In the genomic region with DNA sequence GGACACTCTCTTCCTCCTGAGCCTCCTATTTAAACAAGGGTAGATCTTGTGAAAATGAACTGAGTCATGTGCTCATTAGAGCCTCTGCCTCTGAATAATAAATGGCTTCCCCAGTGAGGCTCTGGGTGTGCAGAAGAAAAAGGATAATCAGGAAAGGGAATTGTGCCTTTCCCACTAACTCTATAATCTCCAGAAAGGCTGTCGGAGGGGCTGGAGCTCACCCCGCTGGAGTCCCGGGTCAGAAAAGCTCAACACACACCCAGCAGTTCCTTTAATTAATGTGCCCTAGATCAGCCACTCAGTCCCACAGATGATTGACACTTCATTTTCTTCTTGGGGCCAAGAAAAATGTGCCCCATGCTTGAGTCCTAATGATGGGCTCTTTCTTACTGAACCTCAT, we compare ENCODE assay signal across 25 mouse cellular contexts.
DNase-seq lines count a peak whose midpoint lies in the region; ATAC-seq and TF ChIP-seq lines count a peak whose summit lies in the region.
"Had no signal": no experiment of that assay in that cellular context is flagged by ENCODE, and none has a peak within 500 bp of the region (broad histone marks: within the 10 kb centered on the region; RNA-seq: fewer than 3 reads in every experiment).

No protein-coding gene starts in this region.

- no peak overlapping the region for H3K4me3 ChIP-seq in forebrain, embryonic 10.5 days
- no peak overlapping the region for H3K4me3 ChIP-seq in forebrain, embryonic 15.5 days
- H3K4me3 ChIP-seq in midbrain, embryonic 12.5 days: no peak overlapping the region
- H3K4me3 ChIP-seq in midbrain, postnatal 0 days (ENCODE audit: low read depth, low read length): no peak overlapping the region
- no peak overlapping the region for H3K4me3 ChIP-seq in midbrain, embryonic 15.5 days
- no peak overlapping the region for H3K4me3 ChIP-seq in hindbrain, postnatal 0 days (ENCODE audit: low read length)
- H3K4me3 ChIP-seq: embryonic facial prominence, embryonic 15.5 days; erythroblast, embryonic 14.5 days; gastrocnemius, adult 2 months; heart, embryonic 13.5 days; hindbrain, embryonic 15.5 days had no signal

- TF ChIP-seq CTCF in midbrain, postnatal 0 days (IDR thresholded peaks at IDR 0.05): no peak
- TF ChIP-seq CTCF in hindbrain, postnatal 0 days (IDR thresholded peaks at IDR 0.05; ENCODE audit: low read depth): no peak

- WGBS in forebrain, embryonic 10.5 days: 41% methylated on average over 3 of the region's 3 CpGs
- 18% methylated on average over 3 of the region's 3 CpGs for WGBS in forebrain, embryonic 15.5 days
- 33% methylated on average over 3 of the region's 3 CpGs for WGBS in midbrain, embryonic 12.5 days
- WGBS in midbrain, postnatal 0 days: 54% methylated on average over 3 of the region's 3 CpGs
- WGBS in midbrain, embryonic 15.5 days: 31% methylated on average over 3 of the region's 3 CpGs
- 52% methylated on average over 3 of the region's 3 CpGs for WGBS in hindbrain, postnatal 0 days

- H3K4me1 ChIP-seq in forebrain, embryonic 10.5 days: peaks cover 40% of the 10 kb centered on the region
- peaks cover 3% of the 10 kb centered on the region; the same call in 1 of the 2 replicates for H3K4me1 ChIP-seq in forebrain, embryonic 15.5 days
- 0 out of 2 replicates have a peak, but pooled peaks cover 12% of the 10 kb centered on the region for H3K4me1 ChIP-seq in midbrain, embryonic 12.5 days
- no peaks in the 10 kb centered on the region for H3K4me1 ChIP-seq in midbrain, postnatal 0 days (ENCODE audit: insufficient read depth, low read length)
- no peaks in the 10 kb centered on the region for H3K4me1 ChIP-seq in midbrain, embryonic 15.5 days
- no peaks in the 10 kb centered on the region for H3K4me1 ChIP-seq in hindbrain, postnatal 0 days (ENCODE audit: insufficient read depth, low read length)

- 0 out of 2 replicates have a peak overlapping the region, but pooled peaks have one; percentile 13 for H3K27ac ChIP-seq in forebrain, embryonic 10.5 days
- H3K27ac ChIP-seq in forebrain, embryonic 15.5 days (replicated peaks): no peak overlapping the region
- no peak overlapping the region for H3K27ac ChIP-seq in midbrain, embryonic 12.5 days (replicated peaks)
- no peak overlapping the region for H3K27ac ChIP-seq in midbrain, postnatal 0 days (ENCODE audit: low read depth, low read length)
- H3K27ac ChIP-seq in midbrain, embryonic 15.5 days: no peak overlapping the region
- H3K27ac ChIP-seq in hindbrain, postnatal 0 days: no peak overlapping the region
- H3K27ac ChIP-seq: embryonic facial prominence, embryonic 15.5 days; gastrocnemius, adult 2 months; heart, embryonic 13.5 days; hindbrain, embryonic 15.5 days had no signal

- peaks cover 29% of the 10 kb centered on the region for H3K27me3 ChIP-seq in forebrain, embryonic 10.5 days (ENCODE audit: poor library complexity, severe bottlenecking)
- H3K27me3 ChIP-seq in forebrain, embryonic 15.5 days: no peaks in the 10 kb centered on the region
- no peaks in the 10 kb centered on the region for H3K27me3 ChIP-seq in midbrain, embryonic 12.5 days
- H3K27me3 ChIP-seq in midbrain, postnatal 0 days (ENCODE audit: insufficient read depth, low read length): no peaks in the 10 kb centered on the region
- H3K27me3 ChIP-seq in midbrain, embryonic 15.5 days (replicated peaks): no peaks in the 10 kb centered on the region
- no peaks in the 10 kb centered on the region for H3K27me3 ChIP-seq in hindbrain, postnatal 0 days (ENCODE audit: insufficient read depth, low read length)
- H3K27me3 ChIP-seq: embryonic facial prominence, embryonic 15.5 days; heart, embryonic 13.5 days; hindbrain, embryonic 15.5 days had no signal

- no peaks in the 10 kb centered on the region for H3K9me3 ChIP-seq in forebrain, embryonic 10.5 days
- H3K9me3 ChIP-seq in forebrain, embryonic 15.5 days: no peaks in the 10 kb centered on the region
- no peaks in the 10 kb centered on the region for H3K9me3 ChIP-seq in midbrain, embryonic 12.5 days
- no peaks in the 10 kb centered on the region for H3K9me3 ChIP-seq in midbrain, postnatal 0 days (ENCODE audit: low read length)
- no peaks in the 10 kb centered on the region for H3K9me3 ChIP-seq in midbrain, embryonic 15.5 days
- no peaks in the 10 kb centered on the region for H3K9me3 ChIP-seq in hindbrain, postnatal 0 days (ENCODE audit: low read length)
- H3K9me3 ChIP-seq: embryonic facial prominence, embryonic 15.5 days; G1E; hindbrain, embryonic 15.5 days had no signal

- ATAC-seq in forebrain, embryonic 15.5 days (replicated peaks): no peak
- ATAC-seq in midbrain, embryonic 12.5 days (ENCODE audit: low FRiP score, low read depth): peak; percentile 53; the same call in 1 of the 2 replicates
- ATAC-seq in midbrain, postnatal 0 days (ENCODE audit: low FRiP score): no peak
- peak; percentile 45; the same call in 1 of the 2 replicates for ATAC-seq in midbrain, embryonic 15.5 days (replicated peaks)
- ATAC-seq in hindbrain, postnatal 0 days: no peak
- ATAC-seq: CD4-positive, CD25-positive, alpha-beta regulatory T cell, adult 4 months; inflammation-experienced regulatory T-cells, adult 6 months had no signal

- DNase-seq in forebrain, embryonic 10.5 days (ENCODE audit: extremely low spot score, low spot score): no peak
- DNase-seq in midbrain, postnatal 0 days (ENCODE audit: low spot score): no peak
- DNase-seq in hindbrain, postnatal 0 days (ENCODE audit: low spot score): no peak
- DNase-seq in urinary bladder, postnatal 25 days (ENCODE audit: low spot score): no peak
- DNase-seq: adrenal gland, adult 8-10 months; adrenal gland, postnatal 36 days; B cell, adult 2 months; cerebellum, adult 11 months; cerebellum, adult 8-10 months; cerebellum, postnatal 14 days; embryo, embryonic 11 days; gastrocnemius, adult 2 months; gastrocnemius, postnatal 36 days; heart, adult 11 months; heart, postnatal 36 days had no signal

- no peak overlapping the region for H3K9ac ChIP-seq in forebrain, embryonic 15.5 days (replicated peaks)
- no peak overlapping the region for H3K9ac ChIP-seq in midbrain, embryonic 12.5 days (replicated peaks)
- no peak overlapping the region for H3K9ac ChIP-seq in midbrain, postnatal 0 days (replicated peaks; ENCODE audit: low read length, poor library complexity, severe bottlenecking)
- no peak overlapping the region for H3K9ac ChIP-seq in midbrain, embryonic 15.5 days
- H3K9ac ChIP-seq in hindbrain, postnatal 0 days (replicated peaks; ENCODE audit: low read length): no peak overlapping the region
- H3K9ac ChIP-seq: embryonic facial prominence, embryonic 15.5 days; heart, embryonic 13.5 days; hindbrain, embryonic 15.5 days had no signal

- H3K4me2 ChIP-seq in forebrain, embryonic 15.5 days (replicated peaks): no peak overlapping the region
- H3K4me2 ChIP-seq in midbrain, embryonic 12.5 days (replicated peaks): no peak overlapping the region
- no peak overlapping the region for H3K4me2 ChIP-seq in midbrain, postnatal 0 days (ENCODE audit: low read depth, low read length, poor library complexity, severe bottlenecking)
- no peak overlapping the region for H3K4me2 ChIP-seq in midbrain, embryonic 15.5 days
- no peak overlapping the region for H3K4me2 ChIP-seq in hindbrain, postnatal 0 days (ENCODE audit: low read depth, low read length)
- H3K4me2 ChIP-seq: embryonic facial prominence, embryonic 15.5 days; heart, embryonic 13.5 days; hindbrain, embryonic 15.5 days had no signal

- H3K36me3 ChIP-seq in forebrain, embryonic 10.5 days (replicated peaks): no peaks in the 10 kb centered on the region; the same call in 1 of the 2 replicates
- no peaks in the 10 kb centered on the region for H3K36me3 ChIP-seq in forebrain, embryonic 15.5 days
- no peaks in the 10 kb centered on the region for H3K36me3 ChIP-seq in midbrain, embryonic 12.5 days
- no peaks in the 10 kb centered on the region for H3K36me3 ChIP-seq in midbrain, postnatal 0 days (ENCODE audit: insufficient read depth, low read length)
- H3K36me3 ChIP-seq in midbrain, embryonic 15.5 days (replicated peaks): no peaks in the 10 kb centered on the region
- no peaks in the 10 kb centered on the region for H3K36me3 ChIP-seq in hindbrain, postnatal 0 days (ENCODE audit: insufficient read depth, low read length)
- H3K36me3 ChIP-seq: embryonic facial prominence, embryonic 15.5 days; G1E; heart, embryonic 13.5 days; hindbrain, embryonic 15.5 days had no signal

Comparison
In these comparisons a context has a peak if more than half of its experiments do, and no peak if none do; other contexts are left out.
1. ATAC-seq: peak in midbrain, embryonic 12.5 days (single experiment) and midbrain, embryonic 15.5 days (single experiment); none in forebrain, embryonic 15.5 days (single experiment), midbrain, postnatal 0 days (single experiment) and hindbrain, postnatal 0 days (single experiment).